In the genomic region with DNA sequence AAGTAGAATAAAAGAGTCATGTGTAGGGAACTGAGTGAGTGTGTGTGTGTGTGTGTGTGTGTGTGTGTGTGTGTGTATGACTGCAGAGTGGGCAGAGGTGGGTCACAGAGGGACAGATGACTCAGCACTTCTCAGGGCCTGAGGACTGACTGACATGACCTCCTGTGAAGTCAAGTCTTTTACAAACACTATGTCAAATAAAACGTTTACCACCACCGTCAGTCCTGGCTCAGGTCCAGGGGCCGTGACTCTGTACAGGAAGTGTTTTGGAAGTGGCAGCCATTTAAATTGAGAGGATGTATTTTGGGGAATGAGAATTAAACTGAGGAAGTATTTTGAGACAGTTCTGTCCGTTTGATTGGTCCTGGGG, we compare ENCODE assay signal across 8 mouse cellular contexts. TPM values are rescaled to one million over a fixed set of nuclear protein-coding genes. Genes with fewer than 3 reads are reported as not detected.
DNase-seq lines count a peak whose midpoint lies in the region; ATAC-seq and TF ChIP-seq lines count a peak whose summit lies in the region.

No protein-coding gene starts in this region.

- no peak for TF ChIP-seq CTCF in kidney, adult 2 months (conservative IDR thresholded peaks at IDR 0.05; ENCODE audit: insufficient read depth, insufficient read length, low read depth, low read length)

- H3K27ac ChIP-seq in kidney, adult 2 months (ENCODE audit: insufficient read depth, low read depth, low read length): no peak overlapping the region

- peaks cover 3% of the 10 kb centered on the region; the same call in 1 of the 2 replicates for H3K36me3 ChIP-seq in kidney, adult 2 months (ENCODE audit: control insufficient read depth, insufficient read depth, low read length)

- peak; percentile 71 for ATAC-seq in common myeloid progenitor, adult 5-6 weeks (replicated peaks; ENCODE audit: low read depth, poor library complexity, severe bottlenecking)
- ATAC-seq in megakaryocyte-erythroid progenitor cell, adult 5-6 weeks (replicated peaks; ENCODE audit: low FRiP score, low TSS enrichment, poor library complexity, severe bottlenecking): peak; percentile 77

- 24% methylated on average over 4 of the region's 4 CpGs for WGBS in kidney, adult 2 months

- DNase-seq in kidney, adult 2 months: peak; percentile 24
- no peak for DNase-seq in kidney, adult 18-20 months
- peak; percentile 55 for DNase-seq in liver
- no peak for DNase-seq in cerebellum, adult 9-11 months
- no peak for DNase-seq in right cerebral cortex, postnatal 4 days
- no peak for DNase-seq in layer of hippocampus, postnatal 10 days (ENCODE audit: low spot score in 2 of 2)

- no peaks in the 10 kb centered on the region for H3K4me1 ChIP-seq in kidney, adult 2 months (ENCODE audit: control insufficient read depth, insufficient read depth, low read length)

- H3K27me3 ChIP-seq in kidney, adult 2 months (replicated peaks; ENCODE audit: control insufficient read depth, insufficient read depth, low read length): no peaks in the 10 kb centered on the region

- H3K4me3 ChIP-seq in kidney, adult 2 months (ENCODE audit: insufficient read depth, low read depth, low read length): no peak overlapping the region

- no peak for TF ChIP-seq POLR2A in kidney, adult 2 months (IDR thresholded peaks at IDR 0.05; ENCODE audit: low read depth, low read length)

RNA-seq across cellular contexts. Expression of gene Mettl14, which starts 52.9 kb away (rescaled TPM):
- 3.4 and 4.1 TPM in 2 replicates for polyA plus RNA-seq in kidney, adult 2 months (2012; rRNA removed)
- total RNA-seq in common myeloid progenitor, adult 5-6 weeks (2017): 37.4 and 47.7 TPM in 2 replicates
- total RNA-seq in megakaryocyte-erythroid progenitor cell, adult 5-6 weeks (2014; fragmentation: Nextera tagmentation): 19.5 and 24.2 TPM in 2 replicates
- total RNA-seq in megakaryocyte-erythroid progenitor cell, adult 5-6 weeks (2017): 33.0 and 42.4 TPM in 2 replicates
- 10 to 100 TPM; 15.3 to 16.0 TPM for total RNA-seq in layer of hippocampus, postnatal 10 days (2021)

Comparison
In these comparisons a context has a peak if more than half of its experiments do, and no peak if none do; other contexts are left out.
1. DNase-seq: peak in kidney, adult 2 months (single experiment) and liver (single experiment); none in kidney, adult 18-20 months (single experiment), cerebellum, adult 9-11 months (single experiment), right cerebral cortex, postnatal 4 days (single experiment) and layer of hippocampus, postnatal 10 days (0 of 2).